Mouse (Mus musculus) fibroblast of lung, adult 2 months (primary cell): ENCODE results near the gene Pcdh17.

Experiments
- DNase-seq: peaks from one replicate; pipeline ENCODE4 v3.0.0-alpha.2; 2011; ENCODE audit warnings: low read depth

The Pcdh17 gene

GRCm38 (mm10) chr14:84477411-84477810 lies 34.0 kb downstream of the Pcdh17 start:
- no peak for DNase-seq

GRCm38 (mm10) chr14:84480546-84480945 lies 37.2 kb downstream of the Pcdh17 start:
- no peak for DNase-seq

GRCm38 (mm10) chr14:84484350-84484749 lies 41.0 kb downstream of the Pcdh17 start:
- no peak for DNase-seq

- DNase-seq: no peak
These were observed 67.6 kb downstream of the Pcdh17 start for GRCm38 (mm10) chr14:84511010-84511409.

GRCm38 (mm10) chr14:84532397-84532796 lies 89.0 kb downstream of the Pcdh17 start:
- no peak for DNase-seq

GRCm38 (mm10) chr14:84535264-84535663 lies 91.9 kb downstream of the Pcdh17 start:
- no peak for DNase-seq

GRCm38 (mm10) chr14:84541838-84542237 lies 98.5 kb downstream of the Pcdh17 start:
- DNase-seq: no peak

GRCm38 (mm10) chr14:84545968-84546367 lies 102.6 kb downstream of the Pcdh17 start:
- no peak for DNase-seq

GRCm38 (mm10) chr14:84547513-84548194 lies 104.3 kb downstream of the Pcdh17 start:
- no peak for DNase-seq

- no peak for DNase-seq
These were observed 108.2 kb downstream of the Pcdh17 start for GRCm38 (mm10) chr14:84551546-84551945.

GRCm38 (mm10) chr14:84571071-84571470 lies 127.7 kb downstream of the Pcdh17 start:
- no peak for DNase-seq
